Comparison of ENCODE assay signal across 13 mouse cellular contexts in genomic region chr7:111365384-111365783, GRCm38 (mm10).
"Had no signal": no experiment of that assay in that cellular context is flagged by ENCODE, and none has a peak within 500 bp of the region (broad histone marks: within the 10 kb centered on the region; RNA-seq: fewer than 3 reads in every experiment).

No protein-coding gene starts in this region.

- DNase-seq: kidney, postnatal 10 days; kidney, postnatal 4 days; left cerebral cortex, postnatal 4 days; lung, adult 18-20 months; right cerebral cortex, postnatal 14 days; thymus, adult 2 months; thymus, postnatal 25 days had no signal

- ATAC-seq: midbrain, embryonic 13.5 days had no signal

- H3K4me1 ChIP-seq: stomach, embryonic 15.5 days had no signal

- H3K27ac ChIP-seq: layer of hippocampus, adult 2 months; limb, embryonic 13.5 days; liver, embryonic 14.5 days; midbrain, embryonic 13.5 days; neural tube, embryonic 13.5 days; stomach, embryonic 15.5 days had no signal

- H3K4me3 ChIP-seq: layer of hippocampus, adult 2 months; limb, embryonic 13.5 days; midbrain, embryonic 13.5 days; neural tube, embryonic 13.5 days; stomach, embryonic 15.5 days had no signal

- H3K36me3 ChIP-seq: limb, embryonic 13.5 days; midbrain, embryonic 13.5 days; neural tube, embryonic 13.5 days; stomach, embryonic 15.5 days had no signal

- H3K4me2 ChIP-seq: limb, embryonic 13.5 days; midbrain, embryonic 13.5 days; neural tube, embryonic 13.5 days; stomach, embryonic 15.5 days had no signal

- H3K27me3 ChIP-seq: limb, embryonic 13.5 days; midbrain, embryonic 13.5 days; neural tube, embryonic 13.5 days; stomach, embryonic 15.5 days had no signal

- H3K9ac ChIP-seq: limb, embryonic 13.5 days; liver, embryonic 14.5 days; midbrain, embryonic 13.5 days; neural tube, embryonic 13.5 days; stomach, embryonic 15.5 days had no signal

- H3K9me3 ChIP-seq: limb, embryonic 13.5 days; midbrain, embryonic 13.5 days; neural tube, embryonic 13.5 days; stomach, embryonic 15.5 days had no signal
